Mouse (Mus musculus) kidney, adult 18-20 months (tissue): ENCODE measurements around the gene Clip2.
A peak's percentile ranks its signal among the peaks of the same experiment; 100 is the strongest.

Experiments
- DNase-seq: peaks from one replicate; pipeline ENCODE4 v3.0.0; 2021

Clip2 gene

DNA sequence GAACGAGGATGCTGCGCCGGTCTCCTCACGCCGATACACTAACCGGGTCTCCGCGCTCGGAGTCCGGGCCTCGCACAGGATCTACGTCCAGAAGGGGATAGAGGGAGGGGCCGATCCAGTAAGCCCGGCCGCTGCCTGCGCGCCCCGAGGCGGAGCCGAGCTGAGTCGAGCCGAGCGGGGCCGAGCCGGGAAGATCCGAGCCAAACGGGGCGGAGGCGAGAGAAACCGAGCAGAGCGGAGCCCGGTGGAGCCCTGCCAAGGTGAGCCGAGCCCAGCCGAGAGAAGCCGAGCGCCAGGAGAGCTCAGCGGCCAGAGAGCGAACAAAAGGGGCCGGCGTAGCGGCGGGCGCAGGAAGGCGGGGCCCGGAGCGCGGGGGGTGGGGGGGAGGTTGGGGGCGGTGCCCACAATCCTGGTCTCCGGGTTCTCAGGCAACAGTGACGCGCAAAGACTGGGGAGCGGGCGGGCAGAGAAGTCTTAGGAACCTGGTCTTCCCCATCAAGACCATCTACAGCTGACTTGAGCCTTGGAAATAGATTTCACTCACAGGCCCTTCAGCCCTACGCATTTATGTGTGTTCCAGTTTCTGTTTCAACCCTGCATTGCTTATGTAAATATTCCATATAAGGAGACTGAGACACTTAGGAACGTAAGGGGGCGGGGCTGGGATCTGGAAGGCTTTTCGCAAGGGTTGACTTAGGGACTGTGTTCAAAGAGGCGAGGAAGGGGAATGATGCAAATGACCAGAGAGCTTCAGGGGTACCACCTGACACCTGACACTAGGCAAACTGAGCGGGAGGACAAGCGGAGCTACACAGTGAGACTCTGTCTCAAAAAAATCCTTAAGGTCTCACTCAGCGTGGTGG lies at the start of gene Clip2:
Gene Clip2, minus strand, starts transcription at position 325 of the 863 bp plus-strand sequence.
- peak; percentile 99 for DNase-seq

DNA sequence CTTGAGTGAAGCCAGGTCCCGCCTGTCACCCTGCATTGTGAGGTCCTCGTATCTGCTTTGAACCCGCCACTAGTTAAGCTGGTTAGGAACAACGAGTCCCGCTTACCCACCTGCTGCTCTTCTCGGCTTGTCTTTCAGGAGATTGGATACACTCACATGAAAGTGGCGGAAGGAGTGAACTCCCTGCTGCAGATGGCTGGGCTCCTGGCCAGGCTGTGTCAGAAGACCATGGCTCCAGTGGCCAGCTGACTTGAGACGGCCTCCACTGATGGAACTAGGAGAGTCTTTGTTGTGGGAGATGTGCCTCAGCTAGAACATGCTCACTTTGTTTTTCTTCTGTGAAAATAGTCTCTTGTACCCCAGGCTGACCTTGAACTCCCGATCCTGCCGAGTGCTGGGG lies 45.5 kb upstream of the Clip2 start:
- no peak for DNase-seq

DNA sequence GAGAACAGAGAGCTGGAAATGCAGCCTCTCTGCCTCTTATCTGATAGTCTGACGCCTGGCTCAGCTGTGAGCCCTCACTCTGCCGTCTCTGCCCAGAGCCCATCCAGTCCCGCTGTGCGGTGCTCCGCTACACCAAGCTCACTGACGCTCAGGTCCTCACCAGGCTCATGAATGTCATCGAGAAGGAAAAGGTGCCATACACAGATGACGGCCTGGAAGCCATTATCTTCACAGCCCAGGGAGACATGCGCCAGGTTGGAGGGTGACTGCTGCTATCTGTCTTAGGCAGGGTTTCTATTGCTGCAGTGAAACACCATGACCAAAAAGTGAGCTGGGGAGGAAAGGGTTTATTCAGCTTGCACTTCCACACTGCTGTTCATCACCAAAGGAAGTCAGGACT lies 40.9 kb upstream of the Clip2 start:
- DNase-seq: no peak

DNA sequence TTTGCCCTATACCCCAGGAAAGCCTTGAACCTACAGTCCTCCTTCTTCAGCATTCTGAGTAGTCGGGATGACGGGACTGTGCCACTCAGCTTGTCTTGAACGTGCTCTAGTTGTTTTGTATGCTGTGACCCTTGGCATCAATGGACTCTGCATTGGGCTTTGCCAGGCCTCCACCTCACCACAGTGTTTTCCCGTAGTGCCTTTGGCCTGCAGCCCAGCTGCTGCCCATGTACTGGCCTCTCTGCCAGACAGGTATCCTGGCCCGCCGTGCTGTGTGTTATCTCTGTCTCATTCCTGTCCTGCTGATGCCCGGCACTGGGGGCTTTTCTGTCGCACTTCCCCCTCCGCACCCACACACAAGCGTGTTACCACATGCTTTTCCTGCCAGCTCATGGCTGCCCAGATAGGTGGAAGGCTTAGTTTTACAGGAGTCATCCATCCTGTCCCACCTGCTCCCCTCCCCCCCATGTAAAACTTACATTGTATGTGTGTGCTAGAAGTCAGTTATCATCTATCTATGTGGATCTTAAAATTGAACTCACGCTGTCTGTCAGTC lies 39.9 kb upstream of the Clip2 start:
- DNase-seq: peak; percentile 31

DNA sequence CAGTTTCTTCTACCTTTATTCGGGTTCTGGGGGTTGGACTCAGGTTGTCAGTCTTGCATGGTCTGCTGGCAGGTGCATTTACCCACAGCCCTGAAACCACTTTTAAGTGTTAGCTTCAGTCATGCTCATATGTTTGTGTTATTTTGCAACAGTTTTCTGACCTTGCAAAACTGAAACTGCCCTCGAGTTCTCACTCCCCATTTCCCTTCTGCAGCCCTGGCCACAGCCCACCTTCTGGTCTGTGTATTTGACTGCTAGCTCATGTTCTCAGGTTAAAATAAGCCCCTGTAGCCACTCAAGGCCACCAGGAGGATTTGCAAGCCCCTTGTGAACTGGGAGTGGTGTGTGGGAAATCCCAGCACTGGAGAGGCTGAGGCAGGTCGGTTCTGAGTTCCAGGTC lies 37.7 kb upstream of the Clip2 start:
- no peak for DNase-seq

DNA sequence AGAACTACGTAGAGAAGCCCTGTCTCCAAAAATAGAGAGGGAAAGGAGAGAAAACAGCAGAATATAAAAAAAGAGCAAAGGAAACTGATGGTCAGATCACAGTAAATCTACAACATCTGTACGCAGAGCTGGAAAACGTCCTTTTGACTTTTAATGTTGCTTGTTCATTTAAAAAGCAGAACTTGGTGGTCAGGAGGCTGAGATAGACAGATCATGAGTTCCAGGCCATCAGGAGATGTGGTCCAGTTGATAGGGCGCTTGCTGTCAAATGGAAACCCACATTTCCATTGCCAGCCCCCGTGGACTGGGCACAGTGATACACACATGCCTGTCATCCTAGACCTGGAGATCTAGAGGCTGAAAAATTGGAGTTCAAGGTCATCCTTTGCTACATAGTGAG lies 32.6 kb upstream of the Clip2 start:
- no peak for DNase-seq

DNA sequence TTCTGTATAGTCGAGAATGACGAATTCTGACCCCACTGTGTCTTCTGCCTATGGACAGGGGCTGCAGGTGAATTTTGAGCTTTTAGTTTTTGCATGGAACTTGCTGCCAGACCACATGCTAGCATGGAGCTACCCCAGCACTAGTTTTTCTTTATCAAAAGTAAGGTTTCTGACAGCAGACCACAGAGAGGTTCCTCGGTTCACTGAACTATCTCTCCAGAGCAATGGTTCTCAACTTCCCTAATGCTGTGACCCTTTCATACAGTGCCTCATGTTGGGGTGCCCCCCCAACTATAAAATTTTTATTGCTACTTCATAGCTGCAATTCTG lies 31.6 kb upstream of the Clip2 start:
- DNase-seq: no peak

DNA sequence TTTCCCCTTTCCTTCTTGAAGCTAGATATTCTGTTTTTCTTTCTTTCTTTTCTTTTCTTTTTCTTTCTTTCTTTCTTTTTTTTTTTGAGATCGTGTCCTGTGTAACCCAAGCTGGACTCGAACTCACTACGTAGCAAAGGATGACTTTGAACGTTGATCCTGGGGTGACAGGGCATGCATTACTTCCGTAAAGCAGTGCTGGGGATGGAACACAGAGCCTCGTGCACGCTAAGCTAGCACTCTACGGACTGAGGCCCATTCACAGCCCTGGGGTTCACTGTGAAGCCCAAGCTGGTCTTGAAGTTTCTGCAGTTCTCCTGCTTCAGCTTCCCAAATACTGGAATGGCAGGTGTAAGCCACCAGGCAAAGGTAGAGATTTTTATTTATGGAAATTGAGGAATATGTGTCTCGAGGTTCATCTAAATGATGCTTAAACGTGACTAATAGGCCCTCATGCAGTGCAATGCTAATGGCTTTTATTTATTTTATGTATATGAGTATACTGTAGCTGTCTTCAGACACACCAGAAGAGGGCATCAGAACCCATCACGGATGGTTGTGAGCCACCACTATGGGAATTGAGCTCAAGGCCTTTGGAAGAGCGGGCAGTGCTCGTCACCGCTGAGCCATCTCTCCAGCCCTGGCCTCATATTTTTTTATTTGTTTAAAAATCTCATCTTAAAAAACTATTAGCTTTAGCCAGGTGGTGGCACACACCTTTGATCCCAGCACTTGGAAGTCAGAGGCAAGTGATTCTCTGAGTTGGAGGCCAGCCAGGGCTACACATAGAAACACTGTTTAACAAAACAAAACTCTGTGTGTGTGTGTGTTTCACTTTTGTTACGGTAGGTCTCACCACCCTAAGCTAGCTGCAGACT lies 31.0 kb upstream of the Clip2 start:
- DNase-seq: no peak

DNA sequence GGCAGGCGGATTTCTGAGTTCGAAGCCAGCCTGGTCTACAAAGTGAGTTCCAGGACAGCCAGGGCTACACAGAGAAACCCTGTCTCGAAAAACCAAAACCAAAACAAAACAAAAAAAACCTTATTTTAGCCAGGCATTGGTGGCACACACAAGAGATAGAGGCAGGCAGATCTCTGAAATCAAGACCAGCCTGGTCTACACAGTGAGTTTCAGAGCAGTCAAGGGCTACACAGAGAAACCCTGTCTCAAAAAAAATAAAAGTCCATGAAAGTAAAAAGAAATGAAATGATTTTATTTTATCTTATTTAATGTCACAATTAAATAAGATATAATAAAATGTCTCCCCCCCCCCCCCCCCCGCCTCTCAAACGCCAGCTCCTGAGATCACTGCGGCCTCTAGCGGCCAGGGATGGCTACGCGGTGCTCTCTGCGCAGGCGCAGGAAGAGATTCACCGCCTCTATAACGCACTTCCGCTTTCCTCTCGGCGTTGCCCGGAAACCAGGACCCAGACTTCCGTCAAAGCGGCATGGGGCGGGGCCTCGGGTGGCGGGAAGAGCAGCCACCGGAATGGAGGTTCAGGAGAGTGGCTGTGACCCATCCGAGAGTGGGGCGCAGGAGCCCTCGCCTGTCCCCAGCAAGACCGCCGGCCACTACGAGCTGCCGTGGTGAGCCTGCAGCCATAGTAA lies 30.1 kb upstream of the Clip2 start:
- peak; percentile 98 for DNase-seq

DNA sequence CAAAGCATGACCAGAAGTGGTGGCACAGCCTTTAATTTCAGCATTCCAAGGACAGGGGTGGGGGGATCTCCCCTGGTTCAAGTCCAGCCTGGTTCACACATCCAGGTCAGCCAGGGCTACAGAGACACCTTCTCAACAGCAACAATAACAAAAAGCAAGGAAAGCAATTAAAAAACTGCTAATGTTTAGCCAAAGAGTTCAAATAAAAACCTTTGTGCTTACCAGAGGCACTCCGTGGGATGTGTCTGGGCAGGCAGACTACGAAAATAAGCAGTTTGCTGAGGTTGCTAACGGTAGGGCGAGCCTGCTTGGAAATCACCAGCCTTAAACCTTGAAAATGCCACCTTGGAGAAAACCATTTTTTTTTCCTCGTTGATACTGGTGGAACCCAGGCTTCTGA lies 28.9 kb upstream of the Clip2 start, which contains the start of gene Rfc2:
Gene Rfc2, plus strand, starts transcription at position 221 of the 400 bp plus-strand sequence.
- DNase-seq: peak; percentile 35

DNA sequence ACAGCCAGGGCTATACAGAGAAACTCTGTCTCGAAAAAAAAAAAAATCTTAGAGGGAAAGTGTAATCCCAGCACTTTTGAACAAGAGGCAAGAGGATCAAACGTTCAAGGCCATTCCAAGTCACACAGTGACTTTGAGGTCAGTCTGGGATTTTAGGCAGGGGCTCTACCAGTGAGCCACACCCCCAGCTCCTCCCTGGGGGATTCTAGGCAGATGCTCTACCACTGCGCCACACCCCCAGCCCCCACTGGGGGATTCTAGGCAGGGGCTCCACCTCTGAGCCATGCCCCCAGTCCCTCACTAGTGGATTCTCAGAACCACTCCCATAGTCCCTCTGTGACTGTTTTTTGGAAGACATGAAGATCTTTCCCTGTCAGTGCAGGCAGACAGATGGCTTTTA lies 26.9 kb upstream of the Clip2 start:
- DNase-seq: no peak

DNA sequence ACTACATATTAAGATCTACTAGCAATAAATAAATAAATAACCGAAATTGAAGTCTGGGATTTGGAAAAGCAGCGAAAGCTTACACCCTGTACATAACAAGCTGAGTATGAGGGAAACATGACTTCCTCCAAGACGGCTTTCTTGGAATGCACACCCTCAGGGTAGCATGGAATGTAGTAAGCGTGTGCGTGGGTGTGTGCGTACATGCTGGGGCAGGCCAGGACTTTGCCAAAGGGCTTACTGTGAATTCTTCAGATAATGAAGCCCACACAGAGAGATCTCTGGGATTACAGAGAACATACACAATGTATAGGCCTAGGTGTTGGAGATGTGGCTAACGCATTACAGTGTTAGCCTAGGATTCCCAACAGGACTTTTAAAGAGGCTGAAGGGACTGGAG lies 25.3 kb upstream of the Clip2 start:
- no peak for DNase-seq

DNA sequence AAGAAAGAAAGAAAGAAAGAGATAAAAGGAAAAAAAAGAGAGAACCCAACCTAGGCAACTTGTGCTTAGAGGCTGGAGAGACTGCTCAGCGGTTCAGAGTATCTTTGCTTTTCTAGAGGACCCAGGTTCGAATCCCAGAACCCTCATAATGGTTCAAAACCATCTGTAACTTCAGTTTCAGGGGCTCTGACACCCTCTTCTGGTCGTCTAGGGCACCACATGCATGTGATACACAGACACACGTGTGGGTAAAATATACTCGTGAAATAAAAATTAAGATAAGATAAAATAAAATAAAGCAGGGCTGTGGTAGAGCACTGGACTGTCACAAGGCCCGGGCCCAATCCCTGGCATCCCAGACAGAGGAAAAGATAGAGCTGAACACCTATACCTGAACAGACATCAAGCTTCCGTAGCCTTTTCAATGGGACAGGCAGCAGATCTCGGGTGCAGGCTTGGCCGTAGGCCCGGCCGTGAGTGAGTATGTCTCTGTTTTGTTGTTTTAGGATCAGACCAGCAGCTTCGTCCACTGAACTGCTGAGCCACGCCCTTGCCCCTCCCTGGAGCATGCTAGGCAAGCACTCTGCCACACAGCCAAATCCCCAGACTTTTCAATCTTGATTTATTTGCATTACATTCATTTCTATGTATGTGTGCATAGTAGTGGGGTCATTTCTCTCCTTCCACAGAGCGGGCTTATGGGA lies 24.4 kb upstream of the Clip2 start:
- DNase-seq: no peak

DNA sequence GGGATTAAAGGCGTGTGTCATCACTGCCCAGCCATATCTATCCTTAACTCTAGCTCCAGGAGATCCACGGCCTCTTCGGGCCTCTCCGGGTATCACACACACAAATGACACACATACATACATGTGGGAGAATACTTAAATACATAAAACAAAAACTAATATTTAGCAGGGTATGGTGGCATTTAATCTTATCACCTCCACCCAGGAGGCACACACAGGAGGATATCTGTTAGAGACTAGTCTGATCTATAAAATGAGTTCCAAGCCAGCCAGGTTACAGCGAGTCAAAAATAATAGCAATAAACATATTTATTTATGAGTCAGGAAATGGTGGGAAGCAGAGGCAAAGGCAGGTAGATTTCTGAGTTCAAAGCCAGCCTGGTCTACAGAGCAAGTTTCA lies 23.6 kb upstream of the Clip2 start:
- no peak for DNase-seq

DNA sequence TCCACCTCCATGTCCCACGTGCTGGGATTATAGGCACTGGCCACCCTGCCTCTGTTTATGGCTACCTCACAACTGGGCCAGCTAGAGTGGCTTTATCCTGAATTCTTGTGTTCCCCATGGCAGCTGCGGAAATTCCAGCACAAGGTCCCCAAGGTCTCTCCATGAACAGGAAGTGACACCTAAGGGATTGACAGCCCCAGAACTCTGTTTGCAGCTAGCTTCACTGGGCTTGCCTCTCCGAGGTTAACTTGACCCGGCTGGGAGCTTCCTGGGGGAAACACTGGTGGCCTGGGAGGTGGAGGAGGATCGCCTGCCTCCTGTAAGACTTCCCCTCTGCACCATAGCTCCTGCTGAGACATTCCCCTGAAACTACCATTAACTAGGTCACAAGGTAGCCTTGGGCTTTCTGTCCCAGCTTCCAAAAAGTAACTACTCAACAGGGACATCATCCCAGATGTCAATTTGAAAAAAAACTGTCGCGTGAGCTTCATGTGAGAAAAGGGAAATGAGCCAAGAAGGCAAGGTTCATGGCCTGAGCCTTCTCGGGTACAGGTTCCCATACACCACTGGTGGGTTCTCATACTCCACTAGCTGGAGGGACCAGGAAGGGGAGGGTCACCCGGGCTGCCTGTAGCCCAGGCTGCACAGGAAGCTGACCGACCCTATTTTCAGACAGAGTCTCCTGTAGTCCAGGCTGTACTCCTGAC lies 20.4 kb upstream of the Clip2 start:
- peak; percentile 47 for DNase-seq

DNA sequence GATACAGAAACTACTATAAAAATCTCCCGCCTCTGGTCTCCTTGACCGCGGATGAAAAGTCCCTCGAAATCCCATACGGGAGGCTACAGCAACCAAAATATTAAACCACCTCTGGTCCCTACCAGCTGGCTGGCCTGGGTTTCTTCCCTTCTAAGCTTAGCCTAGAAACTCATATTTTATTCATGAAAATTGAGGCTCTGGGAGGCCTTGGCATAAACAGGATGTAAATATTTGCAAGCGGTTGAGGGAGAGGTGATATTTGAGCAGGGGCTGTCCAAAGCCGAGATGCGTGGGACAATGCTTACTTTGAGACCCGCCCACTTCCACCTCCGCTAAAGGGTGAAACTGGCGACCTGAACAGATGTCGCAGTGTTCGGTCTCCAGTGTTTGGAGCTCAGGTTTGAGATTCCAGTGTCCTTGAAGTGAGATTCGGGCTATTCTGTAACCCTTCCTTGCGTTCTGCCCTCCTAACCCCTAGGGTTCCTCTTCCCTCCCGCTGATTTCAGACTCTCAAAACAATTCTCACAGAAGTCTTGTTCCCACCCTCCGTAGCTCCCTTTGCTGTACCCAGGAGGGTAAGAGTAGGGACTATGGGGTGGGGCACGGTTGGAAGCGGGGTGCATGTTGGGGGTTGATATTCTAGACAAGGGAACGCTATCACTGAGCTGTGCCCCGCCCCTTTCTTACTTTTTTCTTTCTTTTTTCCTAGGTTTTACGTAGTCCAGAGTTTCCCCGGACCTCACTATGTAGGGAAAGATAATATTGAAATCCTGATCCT lies 19.7 kb upstream of the Clip2 start:
- peak; percentile 73 for DNase-seq

DNA sequence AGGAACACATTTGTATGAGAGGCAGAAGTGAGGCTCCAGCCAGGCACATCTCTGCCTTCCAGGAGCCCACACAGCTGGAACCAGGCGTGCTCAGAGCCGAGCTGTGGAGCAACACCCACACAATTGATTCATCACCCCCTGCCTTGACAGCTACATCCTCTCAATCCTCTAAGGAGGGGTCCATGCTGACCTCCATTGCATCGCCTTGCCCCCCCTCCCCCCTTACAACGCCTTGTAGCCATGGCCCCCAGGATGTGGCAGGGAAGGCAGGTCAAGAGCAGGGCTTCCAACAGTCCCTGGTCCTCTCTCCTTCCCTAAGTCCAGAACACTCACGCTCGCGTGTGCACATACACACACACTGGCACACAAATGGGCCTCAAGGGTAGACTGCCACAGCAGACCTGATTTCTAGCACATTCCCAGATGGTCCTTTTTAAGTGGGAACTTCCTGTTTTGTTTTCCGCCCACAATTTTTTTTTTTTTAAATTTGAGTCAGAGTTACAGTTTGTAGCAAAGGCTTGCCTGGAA lies 16.8 kb upstream of the Clip2 start:
- peak; percentile 14 for DNase-seq

DNA sequence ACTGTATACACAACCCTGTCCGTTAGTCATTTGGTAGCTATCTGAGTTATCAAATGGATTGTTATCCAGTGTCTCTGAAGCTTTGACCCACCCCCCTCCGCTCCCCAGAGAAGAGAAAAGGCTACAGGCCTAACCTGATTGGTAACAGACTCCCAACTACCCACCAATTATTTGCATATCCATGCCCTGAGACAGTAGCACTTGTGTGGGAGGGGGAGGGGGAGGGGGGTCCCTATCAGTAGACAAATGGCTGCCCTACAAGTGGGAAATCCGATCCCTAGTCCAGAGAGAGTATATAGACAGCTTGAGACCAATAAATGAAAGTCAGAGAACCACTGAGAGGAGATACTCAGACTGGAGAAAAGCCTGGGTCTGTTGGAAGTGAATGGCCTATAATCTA lies 15.8 kb upstream of the Clip2 start:
- DNase-seq: no peak

DNA sequence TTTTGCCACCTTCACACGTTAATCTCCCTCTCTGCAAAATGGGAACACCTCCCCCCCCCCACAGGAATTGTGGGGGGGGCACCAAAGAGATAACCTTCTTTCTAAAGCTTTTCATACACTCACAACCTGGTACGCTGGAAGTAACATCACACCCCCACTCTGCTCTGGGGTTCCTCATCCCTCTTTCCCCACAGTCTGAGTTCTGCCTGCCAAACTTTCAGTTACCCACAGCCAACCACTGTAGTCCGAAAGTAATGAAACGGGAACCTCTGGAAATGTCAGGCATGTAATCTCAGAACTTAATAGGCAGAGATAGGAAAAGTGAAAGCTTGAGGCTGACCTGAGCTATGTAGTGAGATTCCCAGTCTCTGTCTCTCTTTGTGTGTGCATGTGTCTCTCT lies 15.2 kb upstream of the Clip2 start:
- DNase-seq: no peak

DNA sequence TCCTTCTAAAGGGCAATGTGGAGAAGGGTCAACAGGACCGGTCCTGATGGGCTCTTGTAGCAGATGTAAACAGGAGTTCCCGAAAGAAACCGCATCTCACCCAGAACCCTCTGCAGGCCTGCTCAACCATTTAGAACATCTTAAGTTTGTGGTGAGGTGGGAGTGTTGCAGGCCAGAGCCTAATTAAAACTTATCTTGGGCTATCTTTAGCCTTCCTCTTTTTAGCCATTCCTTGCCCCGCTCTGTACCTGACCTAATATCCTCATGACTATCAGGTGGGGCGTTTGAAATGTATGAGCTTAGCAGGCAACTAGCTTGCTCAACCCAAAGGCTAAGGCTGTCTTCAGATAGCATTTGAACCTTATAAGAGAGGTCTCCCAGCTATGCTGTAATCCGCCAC lies 13.5 kb upstream of the Clip2 start:
- DNase-seq: no peak

DNA sequence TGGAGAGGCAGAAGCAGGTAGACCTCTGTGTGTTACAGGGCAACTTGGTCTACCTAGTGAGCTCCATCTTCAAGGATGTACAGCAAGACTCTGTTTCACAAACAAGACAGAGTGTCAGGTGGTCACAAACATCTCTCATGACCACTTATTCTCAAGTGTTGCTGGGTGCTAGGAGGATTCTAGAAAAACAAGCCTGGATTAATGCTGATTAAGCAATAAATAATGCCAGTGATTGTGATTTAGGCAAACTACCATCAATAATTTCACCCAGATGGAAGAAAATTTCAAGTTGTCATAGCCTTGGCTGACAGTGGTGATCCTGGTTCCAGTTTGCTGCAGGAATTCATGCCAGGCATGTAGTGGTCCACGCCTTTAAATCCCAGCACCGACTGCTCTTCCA lies 12.0 kb upstream of the Clip2 start:
- no peak for DNase-seq
